Mouse (Mus musculus): ENCODE measurements around the gene Slc1a7.

DNA sequence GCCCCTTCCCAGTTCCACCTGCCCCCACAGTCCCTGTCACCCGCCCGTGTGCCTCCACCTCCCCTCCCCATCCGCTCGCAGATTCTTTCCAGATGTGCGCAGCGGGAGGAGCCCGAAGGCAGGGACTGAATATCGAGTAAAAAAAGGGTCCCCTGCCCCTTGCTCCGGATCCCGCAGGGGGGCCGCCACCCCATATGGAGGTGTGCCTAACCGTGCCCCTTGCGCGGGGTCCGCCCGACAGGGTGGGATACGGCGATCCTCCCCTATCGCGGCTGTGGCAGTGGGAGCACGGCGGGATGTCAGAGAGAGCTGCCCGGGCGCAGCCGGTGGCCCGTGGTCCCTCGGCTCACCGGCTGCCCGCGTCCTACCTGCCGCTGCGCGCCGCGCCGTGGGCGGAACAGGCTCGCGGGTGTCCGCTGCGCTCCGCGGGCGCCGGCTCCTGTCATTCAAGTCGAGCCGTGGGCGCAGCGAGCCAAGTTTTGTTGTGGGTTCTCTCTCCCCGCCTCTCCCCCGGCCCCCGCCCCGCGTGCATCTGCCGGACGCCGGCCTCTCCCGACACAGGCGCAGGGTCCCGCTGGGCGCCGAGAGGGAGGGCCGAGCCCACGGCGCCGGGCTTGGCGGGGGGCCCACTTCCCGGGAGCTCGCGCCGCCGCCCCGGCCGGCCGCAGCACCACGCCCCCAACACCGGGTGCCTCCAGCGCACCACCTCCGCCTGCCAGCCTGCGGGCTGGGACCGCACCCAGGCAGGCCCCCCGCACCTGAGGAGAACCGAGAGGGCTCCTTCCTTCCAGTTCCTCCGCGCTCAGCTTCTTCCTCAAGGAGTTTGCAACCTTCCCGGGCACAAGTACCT lies 63.6 kb downstream of the Slc1a7 start:
- TF ChIP-seq POLR2A (IDR thresholded peaks at IDR 0.05; ENCODE audit: insufficient read depth, low read depth, low read length) (no peak), EP300 (IDR thresholded peaks at IDR 0.05; ENCODE audit: insufficient read depth, low read depth, low read length) (no peak)
